Mouse (Mus musculus): ENCODE measurements around the gene Ppp4r3a. TPM values are rescaled to one million over a fixed set of nuclear protein-coding genes. Genes with fewer than 3 reads are reported as not detected.
A peak's percentile ranks its signal among the peaks of the same experiment; 100 is the strongest.

Ppp4r3a gene
- polyA plus RNA-seq, 1 experiment from 2014 or later: 66.6 TPM

- no peak overlapping the region for H3K4me3 ChIP-seq
- H3K27ac ChIP-seq: no peak overlapping the region
- no peaks in the 10 kb centered on the region for H3K9me3 ChIP-seq
- no peak for ATAC-seq (ENCODE audit: insufficient number of reproducible peaks, insufficient read depth, low FRiP score, low TSS enrichment)
- H3K9ac ChIP-seq: no peak overlapping the region
- 0 out of 2 replicates have a peak, but pooled peaks cover 3% of the 10 kb centered on the region for H3K27me3 ChIP-seq
- WGBS: 87% methylated on average over 4 of the region's 4 CpGs
- no peaks in the 10 kb centered on the region for H3K36me3 ChIP-seq
- H3K4me1 ChIP-seq: peaks cover 15% of the 10 kb centered on the region
- no peak overlapping the region for H3K4me2 ChIP-seq (replicated peaks)
Observed at GRCm38 (mm10) chr12:101009225-101009624, 74.3 kb downstream of the Ppp4r3a start.

- WGBS: 34% methylated on average over 4 of the region's 4 CpGs
- Histone ChIP-seq H3K4me1 (peaks cover 15% of the 10 kb centered on the region), H3K27ac (no peak overlapping the region), H3K27me3 (0 out of 2 replicates have a peak, but pooled peaks cover 3% of the 10 kb centered on the region), H3K36me3 (no peaks in the 10 kb centered on the region), H3K4me2 (replicated peaks) (no peak overlapping the region), H3K4me3 (no peak overlapping the region), H3K9me3 (no peaks in the 10 kb centered on the region), H3K9ac (no peak overlapping the region)
- ATAC-seq (ENCODE audit: insufficient number of reproducible peaks, insufficient read depth, low FRiP score, low TSS enrichment): no peak
Observed at GRCm38 (mm10) chr12:101008648-101009047, 74.9 kb downstream of the Ppp4r3a start.

- Histone ChIP-seq H3K27me3 (0 out of 2 replicates have a peak, but pooled peaks cover 3% of the 10 kb centered on the region), H3K4me1 (peaks cover 15% of the 10 kb centered on the region), H3K9me3 (no peaks in the 10 kb centered on the region), H3K27ac (no peak overlapping the region), H3K4me3 (no peak overlapping the region), H3K36me3 (no peaks in the 10 kb centered on the region), H3K9ac (no peak overlapping the region), H3K4me2 (replicated peaks) (no peak overlapping the region)
- ATAC-seq (ENCODE audit: insufficient number of reproducible peaks, insufficient read depth, low FRiP score, low TSS enrichment): no peak
- WGBS: 29% methylated on average over 10 of the region's 10 CpGs
Observed at GRCm38 (mm10) chr12:101007968-101008481, 75.5 kb downstream of the Ppp4r3a start.

GRCm38 (mm10) chr12:101007427-101007826 lies 76.1 kb downstream of the Ppp4r3a start:
- no peak for ATAC-seq (ENCODE audit: insufficient number of reproducible peaks, insufficient read depth, low FRiP score, low TSS enrichment)
- no peak overlapping the region for H3K4me3 ChIP-seq
- H3K36me3 ChIP-seq: no peaks in the 10 kb centered on the region
- H3K27me3 ChIP-seq: no peaks in the 10 kb centered on the region
- WGBS: 70% methylated on average over 9 of the region's 9 CpGs
- H3K27ac ChIP-seq: no peak overlapping the region
- no peaks in the 10 kb centered on the region for H3K9me3 ChIP-seq
- H3K9ac ChIP-seq: no peak overlapping the region
- peaks cover 11% of the 10 kb centered on the region for H3K4me1 ChIP-seq
- H3K4me2 ChIP-seq (replicated peaks): no peak overlapping the region

GRCm38 (mm10) chr12:101005665-101006420 lies 77.7 kb downstream of the Ppp4r3a start:
- H3K9ac ChIP-seq: no peak overlapping the region
- H3K27me3 ChIP-seq: no peaks in the 10 kb centered on the region
- H3K27ac ChIP-seq: no peak overlapping the region
- H3K4me1 ChIP-seq: peaks cover 7% of the 10 kb centered on the region
- no peaks in the 10 kb centered on the region for H3K36me3 ChIP-seq
- no peak overlapping the region for H3K4me2 ChIP-seq (replicated peaks)
- H3K4me3 ChIP-seq: no peak overlapping the region
- H3K9me3 ChIP-seq: no peaks in the 10 kb centered on the region
- 80% methylated on average over 12 of the region's 12 CpGs for WGBS
- no peak for ATAC-seq (ENCODE audit: insufficient number of reproducible peaks, insufficient read depth, low FRiP score, low TSS enrichment)

- Histone ChIP-seq H3K27ac (no peak overlapping the region), H3K4me1 (peaks cover 7% of the 10 kb centered on the region), H3K27me3 (no peaks in the 10 kb centered on the region), H3K9ac (no peak overlapping the region), H3K9me3 (no peaks in the 10 kb centered on the region), H3K36me3 (no peaks in the 10 kb centered on the region), H3K4me2 (replicated peaks) (no peak overlapping the region), H3K4me3 (no peak overlapping the region)
- WGBS: 90% methylated on average over 5 of the region's 5 CpGs
- no peak for ATAC-seq (ENCODE audit: insufficient number of reproducible peaks, insufficient read depth, low FRiP score, low TSS enrichment)
Observed at GRCm38 (mm10) chr12:101004982-101005381, 78.5 kb downstream of the Ppp4r3a start.

GRCm38 (mm10) chr12:101002801-101003513 lies 80.5 kb downstream of the Ppp4r3a start:
- 36% methylated on average over 4 of the region's 4 CpGs for WGBS
- Histone ChIP-seq H3K27ac (peak overlapping the region; percentile 75), H3K9me3 (no peaks in the 10 kb centered on the region), H3K4me2 (replicated peaks) (no peak overlapping the region), H3K4me1 (peaks cover 19% of the 10 kb centered on the region), H3K9ac (no peak overlapping the region), H3K36me3 (no peaks in the 10 kb centered on the region), H3K4me3 (no peak overlapping the region), H3K27me3 (no peaks in the 10 kb centered on the region)
- ATAC-seq (ENCODE audit: insufficient number of reproducible peaks, insufficient read depth, low FRiP score, low TSS enrichment): no peak

GRCm38 (mm10) chr12:100999061-100999954 lies 84.2 kb downstream of the Ppp4r3a start:
- Histone ChIP-seq H3K9me3 (no peaks in the 10 kb centered on the region), H3K9ac (no peak overlapping the region), H3K4me1 (peaks cover 45% of the 10 kb centered on the region), H3K36me3 (no peaks in the 10 kb centered on the region), H3K27ac (no peak overlapping the region), H3K4me3 (no peak overlapping the region), H3K4me2 (replicated peaks) (no peak overlapping the region), H3K27me3 (peaks cover 5% of the 10 kb centered on the region; the same call in 1 of the 2 replicates)
- WGBS: 39% methylated on average over 7 of the region's 7 CpGs
- no peak for ATAC-seq (ENCODE audit: insufficient number of reproducible peaks, insufficient read depth, low FRiP score, low TSS enrichment)

- H3K36me3 ChIP-seq: no peaks in the 10 kb centered on the region
- ATAC-seq (ENCODE audit: insufficient number of reproducible peaks, insufficient read depth, low FRiP score, low TSS enrichment): no peak
- 41% methylated on average over 8 of the region's 8 CpGs for WGBS
- no peak overlapping the region for H3K9ac ChIP-seq
- H3K4me2 ChIP-seq (replicated peaks): no peak overlapping the region
- H3K27me3 ChIP-seq: peaks cover 5% of the 10 kb centered on the region; the same call in 1 of the 2 replicates
- no peak overlapping the region for H3K4me3 ChIP-seq
- H3K4me1 ChIP-seq: peaks cover 45% of the 10 kb centered on the region
- no peak overlapping the region; the same call in 1 of the 2 replicates for H3K27ac ChIP-seq
- H3K9me3 ChIP-seq: no peaks in the 10 kb centered on the region
Observed at GRCm38 (mm10) chr12:100998564-100998962, 84.9 kb downstream of the Ppp4r3a start.

GRCm38 (mm10) chr12:100997830-100998563 lies 85.5 kb downstream of the Ppp4r3a start:
- Histone ChIP-seq H3K27ac (peak overlapping the region; percentile 61), H3K4me1 (peaks cover 45% of the 10 kb centered on the region), H3K4me2 (replicated peaks) (no peak overlapping the region), H3K9ac (no peak overlapping the region), H3K27me3 (peaks cover 5% of the 10 kb centered on the region; the same call in 1 of the 2 replicates), H3K4me3 (no peak overlapping the region), H3K36me3 (no peaks in the 10 kb centered on the region), H3K9me3 (no peaks in the 10 kb centered on the region)
- WGBS: 4% methylated on average over 10 of the region's 10 CpGs
- ATAC-seq (ENCODE audit: insufficient number of reproducible peaks, insufficient read depth, low FRiP score, low TSS enrichment): peak; percentile 48

All from embryonic facial prominence, embryonic 12.5 days (tissue).